Mouse (Mus musculus) testis, adult 2 months (tissue): ENCODE results near the gene Kdr.

Experiments
- CTCF ChIP-seq: fragments of 200-500 bp; IDR thresholded peaks from 2 replicates; pipeline ENCODE4 v1.5.1; 2012; ENCODE audit warnings: low read depth, mild to moderate bottlenecking, inconsistent platforms, low read length, moderate library complexity; ENCODE audit not compliant: control insufficient read depth, insufficient read depth, insufficient replicate concordance
- POLR2A ChIP-seq: fragments of 200-500 bp; IDR thresholded peaks from 2 replicates; pipeline ENCODE4 v1.6.1; 2012; ENCODE audit warnings: low read depth, mild to moderate bottlenecking, inconsistent platforms, low read length, moderate library complexity; ENCODE audit not compliant: control insufficient read depth

DNA sequence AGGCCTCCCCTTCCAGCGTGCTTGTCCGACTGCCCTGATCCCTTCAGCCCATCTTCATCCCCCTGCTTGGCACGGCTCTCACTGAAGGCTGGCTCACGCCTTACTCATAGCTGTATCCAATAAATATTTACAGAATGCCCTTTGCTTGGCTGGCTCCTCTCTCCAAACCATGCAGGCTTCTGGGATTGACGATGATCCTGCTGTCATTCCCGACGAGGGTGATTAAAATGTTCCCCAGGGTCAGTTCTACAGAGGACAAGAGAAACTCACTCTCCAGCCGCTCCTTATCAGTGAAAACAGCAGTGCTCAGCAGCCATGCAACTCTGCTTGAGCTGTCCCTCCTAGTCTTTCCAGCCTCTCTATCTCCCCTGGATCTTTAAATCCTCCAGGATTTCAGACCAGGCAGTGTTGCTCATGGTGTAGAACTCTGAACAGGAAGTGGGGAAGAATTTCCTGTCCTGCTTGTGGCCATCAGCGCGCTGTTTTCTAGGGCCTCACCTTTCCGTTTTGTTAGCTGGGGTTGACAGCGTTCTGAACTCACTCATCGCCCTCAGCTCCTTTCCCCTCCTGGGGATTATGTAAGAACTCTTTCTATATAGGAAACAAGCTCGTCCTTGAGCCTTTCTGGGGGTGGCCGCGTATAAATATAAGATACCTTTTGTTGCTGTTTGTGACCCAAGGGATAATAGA lies 77.9 kb downstream of the Kdr start:
- TF ChIP-seq POLR2A = no peak
- no peak for TF ChIP-seq CTCF
